Mouse (Mus musculus) kidney, adult 2 months (tissue): ENCODE measurements around the gene Yaf2. TPM values are rescaled to one million over a fixed set of nuclear protein-coding genes. Genes with fewer than 3 reads are reported as not detected.
A peak's percentile ranks its signal among the peaks of the same experiment; 100 is the strongest.
"Not testable (repeated sequence)": the region's sequence is repeated elsewhere in the genome, so short reads cannot be mapped to it uniquely, and the experiment has no call there.

Experiments used
- DNase-seq: peaks from one replicate; pipeline ENCODE4 v3.0.0; 2021
- H3K27ac ChIP-seq: fragments of 200-500 bp; 2 replicates; pipeline ENCODE4 v1.5.1; 2012; ENCODE audit warnings: low read depth, low read length, control low read depth, inconsistent platforms; ENCODE audit not compliant: insufficient read depth
- H3K27me3 ChIP-seq: fragments of 200-500 bp; replicated peaks from 2 replicates; pipeline ENCODE4 v1.6.1; 2012; ENCODE audit warnings: mild to moderate bottlenecking, moderate library complexity, low read length, inconsistent platforms; ENCODE audit not compliant: control insufficient read depth, insufficient read depth
- H3K36me3 ChIP-seq: fragments of 200-500 bp; 2 replicates; pipeline ENCODE4 v1.6.1; 2012; ENCODE audit warnings: mild to moderate bottlenecking, moderate library complexity, low read length, inconsistent platforms; ENCODE audit not compliant: control insufficient read depth, insufficient read depth
- H3K4me1 ChIP-seq: fragments of 200-500 bp; 2 replicates; pipeline ENCODE4 v1.6.1; 2011; ENCODE audit warnings: low read length; ENCODE audit not compliant: control insufficient read depth, insufficient read depth
- H3K4me3 ChIP-seq: fragments of 200-500 bp; 2 replicates; pipeline ENCODE4 v1.5.1; 2011; ENCODE audit warnings: mild to moderate bottlenecking, low read depth, low read length, control low read depth; ENCODE audit not compliant: insufficient read depth
- CTCF ChIP-seq: fragments of 200-500 bp; conservative IDR thresholded peaks from 2 replicates; pipeline ENCODE4 v1.5.1; 2011; ENCODE audit warnings: low read depth, mild to moderate bottlenecking, control low read depth, low read length, moderate library complexity, mixed read lengths; ENCODE audit not compliant: insufficient read depth, insufficient read length
- POLR2A ChIP-seq: fragments of 200-500 bp; IDR thresholded peaks from one replicate; pipeline ENCODE4 v1.6.1; 2011; ENCODE audit warnings: low read depth, low read length, control low read depth
- WGBS: fragments of 180-500 bp; shearing (Covaris S2); methylation state at CpG from one replicate; pipeline ENCODE4 v1.1.7; 2018; 5-methylcytosine and 5-hydroxymethylcytosine counted together
- polyA plus RNA-seq: library from polyadenylated mRNA; depleted of rRNA; stranded (reverse); fragments of >200 nt; gene quantifications from 2 replicates; pipeline ENCODE4 v1.2.3, GENCODE M21; 2012; rRNA removed

Yaf2 gene
- polyA plus RNA-seq, 1 experiment: 23.8 TPM

- WGBS: 85% methylated on average over 8 of the region's 8 CpGs
- DNase-seq: no peak
- H3K4me1 ChIP-seq: no peaks in the 10 kb centered on the region
- no peak for TF ChIP-seq CTCF
- no peak for TF ChIP-seq POLR2A
- no peak overlapping the region for H3K4me3 ChIP-seq
- H3K36me3 ChIP-seq: 0 out of 2 replicates have a peak, but pooled peaks cover 2% of the 10 kb centered on the region
- no peaks in the 10 kb centered on the region for H3K27me3 ChIP-seq
- no peak overlapping the region for H3K27ac ChIP-seq
Observed at GRCm38 (mm10) chr15:93253172-93253571, 83.6 kb downstream of the Yaf2 start.

- WGBS: 85% methylated on average over 6 of the region's 6 CpGs
- H3K4me1 ChIP-seq: no peaks in the 10 kb centered on the region
- no peak for TF ChIP-seq POLR2A
- TF ChIP-seq CTCF: no peak
- no peak for DNase-seq
- no peak overlapping the region for H3K4me3 ChIP-seq
- H3K27ac ChIP-seq: no peak overlapping the region
- H3K27me3 ChIP-seq: no peaks in the 10 kb centered on the region
- H3K36me3 ChIP-seq: peaks cover 2% of the 10 kb centered on the region; the same call in 1 of the 2 replicates
Observed at GRCm38 (mm10) chr15:93252396-93252795, 84.3 kb downstream of the Yaf2 start.

- no peak for TF ChIP-seq CTCF
- TF ChIP-seq POLR2A: no peak
- H3K27me3 ChIP-seq: no peaks in the 10 kb centered on the region
- H3K4me3 ChIP-seq: no peak overlapping the region
- H3K36me3 ChIP-seq: peaks cover 2% of the 10 kb centered on the region; the same call in 1 of the 2 replicates
- H3K4me1 ChIP-seq: no peaks in the 10 kb centered on the region
- DNase-seq: peak; percentile 46
- no peak overlapping the region for H3K27ac ChIP-seq
- WGBS: 46% methylated on average over 13 of the region's 13 CpGs
Observed at GRCm38 (mm10) chr15:93251553-93252250, 85.0 kb downstream of the Yaf2 start.

GRCm38 (mm10) chr15:93243202-93243601 lies 93.5 kb downstream of the Yaf2 start:
- no peaks in the 10 kb centered on the region for H3K4me1 ChIP-seq
- no peak for TF ChIP-seq POLR2A
- no peak for TF ChIP-seq CTCF
- no peak for DNase-seq
- 79% methylated on average over 10 of the region's 10 CpGs for WGBS
- H3K36me3 ChIP-seq: no peaks in the 10 kb centered on the region; the same call in 1 of the 2 replicates
- no peak overlapping the region for H3K4me3 ChIP-seq
- no peak overlapping the region for H3K27ac ChIP-seq
- no peaks in the 10 kb centered on the region for H3K27me3 ChIP-seq

GRCm38 (mm10) chr15:93236456-93236855 lies 100.3 kb downstream of the Yaf2 start:
- H3K4me3 ChIP-seq, H3K4me1 ChIP-seq, H3K36me3 ChIP-seq, H3K27me3 ChIP-seq, DNase-seq, H3K27ac ChIP-seq: not testable (repeated sequence)
- 91% methylated on average over 10 of the region's 10 CpGs for WGBS

Other genes starting within 250 kb of the Yaf2 start
- gene Gxylt1, start 61.8 kb downstream of the Yaf2 start, polyA plus RNA-seq: 2.5 and 4.1 TPM in 2 replicates
- 28.1 and 32.1 TPM in 2 replicates for gene Zcrb1, start 61.4 kb upstream of the Yaf2 start, polyA plus RNA-seq
- 7.3 and 8.9 TPM in 2 replicates for gene Pphln1, start 61.4 kb upstream of the Yaf2 start, polyA plus RNA-seq